Mouse (Mus musculus): ENCODE data around the gene Mrfap1. TPM values are rescaled to one million over a fixed set of nuclear protein-coding genes. Genes with fewer than 3 reads are reported as not detected.
A peak's percentile ranks its signal among the peaks of the same experiment; 100 is the strongest.
"Not testable (repeated sequence)": the region's sequence is repeated elsewhere in the genome, so short reads cannot be mapped to it uniquely, and the experiment has no call there.

Gene Mrfap1
- polyA plus RNA-seq (2014; fragmentation: Nextera tagmentation; extraction: Ambion mirVana): 454 and 481 TPM in 2 replicates

- H3K4me3 ChIP-seq (ENCODE audit: low read depth, low read length): peak within 1 kb of the TSS; percentile 49
- under 1% methylated on average over 90 of the region's 90 CpGs for WGBS
- H3K36me3 ChIP-seq (ENCODE audit: control insufficient read depth, insufficient read depth, low read length): peaks cover 16% of the 10 kb centered on the region; the same call in 1 of the 2 replicates
- ATAC-seq (replicated peaks; ENCODE audit: low FRiP score, low TSS enrichment, low read depth) (peak; percentile 81), DNase-seq (ENCODE audit: low spot score) (peak; percentile 94)
- peak within 1 kb of the TSS; percentile 76 for H3K4me2 ChIP-seq (ENCODE audit: low read length)
- peak within 1 kb of the TSS; percentile 91 for H3K27ac ChIP-seq (ENCODE audit: low read depth)
- H3K9me3 ChIP-seq (ENCODE audit: control insufficient read depth, low read length); H3K27me3 ChIP-seq (replicated peaks; ENCODE audit: control insufficient read depth, insufficient read depth, low read length); H3K4me1 ChIP-seq (replicated peaks; ENCODE audit: control insufficient read depth, insufficient read depth, low read length): not testable (repeated sequence)
- H3K9ac ChIP-seq (ENCODE audit: low read length): peak within 1 kb of the TSS; percentile 72
Measured at GRCm38 (mm10) chr5:36796296-36797014, at the start of gene Mrfap1. Gene Mrfap1 (minus strand): TSS chr5:36796772.

GRCm38 (mm10) chr5:36844490-36844889 lies 47.9 kb upstream of the Mrfap1 start:
- DNase-seq (ENCODE audit: low spot score): no peak
- Histone ChIP-seq H3K27me3 (replicated peaks; ENCODE audit: control insufficient read depth, insufficient read depth, low read length) (no peaks in the 10 kb centered on the region), H3K9ac (ENCODE audit: low read length) (no peak overlapping the region), H3K4me1 (replicated peaks; ENCODE audit: control insufficient read depth, insufficient read depth, low read length) (no peaks in the 10 kb centered on the region), H3K9me3 (ENCODE audit: control insufficient read depth, low read length) (no peaks in the 10 kb centered on the region), H3K36me3 (ENCODE audit: control insufficient read depth, insufficient read depth, low read length) (no peaks in the 10 kb centered on the region), H3K27ac (ENCODE audit: low read depth) (no peak overlapping the region), H3K4me2 (ENCODE audit: low read length) (no peak overlapping the region), H3K4me3 (ENCODE audit: low read depth, low read length) (no peak overlapping the region)
- 65% methylated on average over 10 of the region's 10 CpGs for WGBS
- no peak for ATAC-seq (replicated peaks; ENCODE audit: low FRiP score, low TSS enrichment, low read depth)

- Histone ChIP-seq H3K4me2 (ENCODE audit: low read length) (no peak overlapping the region), H3K36me3 (ENCODE audit: control insufficient read depth, insufficient read depth, low read length) (no peaks in the 10 kb centered on the region), H3K4me1 (replicated peaks; ENCODE audit: control insufficient read depth, insufficient read depth, low read length) (no peaks in the 10 kb centered on the region), H3K4me3 (ENCODE audit: low read depth, low read length) (no peak overlapping the region), H3K27me3 (replicated peaks; ENCODE audit: control insufficient read depth, insufficient read depth, low read length) (no peaks in the 10 kb centered on the region), H3K27ac (ENCODE audit: low read depth) (no peak overlapping the region), H3K9ac (ENCODE audit: low read length) (no peak overlapping the region), H3K9me3 (ENCODE audit: control insufficient read depth, low read length) (no peaks in the 10 kb centered on the region)
- ATAC-seq (replicated peaks; ENCODE audit: low FRiP score, low TSS enrichment, low read depth): no peak
- DNase-seq (ENCODE audit: low spot score): no peak
- 52% methylated on average over 1 of the region's 1 CpGs for WGBS
Measured at GRCm38 (mm10) chr5:36841701-36842100, 45.1 kb upstream of the Mrfap1 start.

GRCm38 (mm10) chr5:36840092-36840491 lies 43.5 kb upstream of the Mrfap1 start:
- WGBS: 80% methylated on average over 7 of the region's 7 CpGs

GRCm38 (mm10) chr5:36839602-36840001 lies 43.0 kb upstream of the Mrfap1 start:
- Histone ChIP-seq H3K4me1 (replicated peaks; ENCODE audit: control insufficient read depth, insufficient read depth, low read length) (no peaks in the 10 kb centered on the region), H3K27me3 (replicated peaks; ENCODE audit: control insufficient read depth, insufficient read depth, low read length) (no peaks in the 10 kb centered on the region), H3K4me3 (ENCODE audit: low read depth, low read length) (no peak overlapping the region), H3K9ac (ENCODE audit: low read length) (no peak overlapping the region), H3K4me2 (ENCODE audit: low read length) (no peak overlapping the region), H3K36me3 (ENCODE audit: control insufficient read depth, insufficient read depth, low read length) (no peaks in the 10 kb centered on the region), H3K27ac (ENCODE audit: low read depth) (no peak overlapping the region), H3K9me3 (ENCODE audit: control insufficient read depth, low read length) (no peaks in the 10 kb centered on the region)
- 56% methylated on average over 8 of the region's 8 CpGs for WGBS
- no peak for ATAC-seq (replicated peaks; ENCODE audit: low FRiP score, low TSS enrichment, low read depth)
- DNase-seq (ENCODE audit: low spot score): no peak

More at GRCm38 (mm10) chr5:36840092-36840491, 43.5 kb upstream of the Mrfap1 start:
- Histone ChIP-seq H3K36me3 (ENCODE audit: control insufficient read depth, insufficient read depth, low read length) (no peaks in the 10 kb centered on the region), H3K9me3 (ENCODE audit: control insufficient read depth, low read length) (no peaks in the 10 kb centered on the region), H3K27ac (ENCODE audit: low read depth) (no peak overlapping the region), H3K4me3 (ENCODE audit: low read depth, low read length) (no peak overlapping the region), H3K4me2 (ENCODE audit: low read length) (no peak overlapping the region), H3K27me3 (replicated peaks; ENCODE audit: control insufficient read depth, insufficient read depth, low read length) (no peaks in the 10 kb centered on the region), H3K9ac (ENCODE audit: low read length) (no peak overlapping the region), H3K4me1 (replicated peaks; ENCODE audit: control insufficient read depth, insufficient read depth, low read length) (no peaks in the 10 kb centered on the region)
- ATAC-seq (replicated peaks; ENCODE audit: low FRiP score, low TSS enrichment, low read depth) (no peak), DNase-seq (ENCODE audit: low spot score) (no peak)

GRCm38 (mm10) chr5:36839032-36839431 lies 42.5 kb upstream of the Mrfap1 start:
- Histone ChIP-seq H3K4me1 (replicated peaks; ENCODE audit: control insufficient read depth, insufficient read depth, low read length) (no peaks in the 10 kb centered on the region), H3K27ac (ENCODE audit: low read depth) (no peak overlapping the region), H3K36me3 (ENCODE audit: control insufficient read depth, insufficient read depth, low read length) (no peaks in the 10 kb centered on the region), H3K4me2 (ENCODE audit: low read length) (no peak overlapping the region), H3K27me3 (replicated peaks; ENCODE audit: control insufficient read depth, insufficient read depth, low read length) (no peaks in the 10 kb centered on the region), H3K9me3 (ENCODE audit: control insufficient read depth, low read length) (no peaks in the 10 kb centered on the region), H3K9ac (ENCODE audit: low read length) (no peak overlapping the region), H3K4me3 (ENCODE audit: low read depth, low read length) (no peak overlapping the region)
- WGBS: 93% methylated on average over 2 of the region's 2 CpGs
- no peak for ATAC-seq (replicated peaks; ENCODE audit: low FRiP score, low TSS enrichment, low read depth)
- no peak for DNase-seq (ENCODE audit: low spot score)

- under 1% methylated on average over 6 of the region's 6 CpGs for WGBS
- Histone ChIP-seq H3K36me3 (ENCODE audit: control insufficient read depth, insufficient read depth, low read length) (no peaks in the 10 kb centered on the region), H3K9me3 (ENCODE audit: control insufficient read depth, low read length) (no peaks in the 10 kb centered on the region), H3K27ac (ENCODE audit: low read depth) (no peak overlapping the region), H3K4me2 (ENCODE audit: low read length) (no peak overlapping the region), H3K9ac (ENCODE audit: low read length) (no peak overlapping the region), H3K27me3 (replicated peaks; ENCODE audit: control insufficient read depth, insufficient read depth, low read length) (no peaks in the 10 kb centered on the region), H3K4me1 (replicated peaks; ENCODE audit: control insufficient read depth, insufficient read depth, low read length) (0 out of 2 replicates have a peak, but pooled peaks cover under 1% of the 10 kb centered on the region), H3K4me3 (ENCODE audit: low read depth, low read length) (no peak overlapping the region)
- DNase-seq (ENCODE audit: low spot score) (peak; percentile 92), ATAC-seq (replicated peaks; ENCODE audit: low FRiP score, low TSS enrichment, low read depth) (no peak)
Measured at GRCm38 (mm10) chr5:36835933-36836332, 39.4 kb upstream of the Mrfap1 start.

- Histone ChIP-seq H3K27ac (ENCODE audit: low read depth) (no peak overlapping the region), H3K9me3 (ENCODE audit: control insufficient read depth, low read length) (no peaks in the 10 kb centered on the region), H3K4me3 (ENCODE audit: low read depth, low read length) (no peak overlapping the region), H3K9ac (ENCODE audit: low read length) (no peak overlapping the region), H3K4me1 (replicated peaks; ENCODE audit: control insufficient read depth, insufficient read depth, low read length) (peaks cover 6% of the 10 kb centered on the region; the same call in 1 of the 2 replicates), H3K27me3 (replicated peaks; ENCODE audit: control insufficient read depth, insufficient read depth, low read length) (no peaks in the 10 kb centered on the region), H3K36me3 (ENCODE audit: control insufficient read depth, insufficient read depth, low read length) (no peaks in the 10 kb centered on the region), H3K4me2 (ENCODE audit: low read length) (no peak overlapping the region)
- ATAC-seq (replicated peaks; ENCODE audit: low FRiP score, low TSS enrichment, low read depth) (no peak), DNase-seq (ENCODE audit: low spot score) (no peak)
- 63% methylated on average over 7 of the region's 7 CpGs for WGBS
Measured at GRCm38 (mm10) chr5:36831272-36831671, 34.7 kb upstream of the Mrfap1 start.

All from intestine, embryonic 14.5 days (tissue).